Mouse (Mus musculus) left cerebral cortex, postnatal 10 days (tissue): ENCODE measurements at regions not wholly inside any gene's neighbourhood (a gene's known extent, or its start where the extent isn't known, plus 50 kb on each side); places are given as distances from the start of the nearest gene placed in this dataset.

Source experiments
- DNase-seq, 2 experiments: peaks; one replicate each; pipeline ENCODE4 v3.0.0; 2021 to 2022; ENCODE audit warnings: low spot score in 2 of 2, mixed read lengths in 1 of 2; ENCODE audit errors: extremely low spot score in 1 of 2
- intact Hi-C: fragments of 180-260 bp; cut with DNase I; formaldehyde crosslinking; loops from one replicate; pipeline ENCODE4 v1.15.1; 2025

- DNase-seq = peak in 1 of 2 experiments; percentile 5
- intact Hi-C loops = no loop called here
Measured at GRCm38 (mm10) chr13:85639376-85640229, 350.7 kb upstream of the Rasa1 start.

GRCm38 (mm10) chr13:85629506-85630175, 340.7 kb upstream of the Rasa1 start:
- intact Hi-C loops = no loop called here
- DNase-seq = peak in 1 of 2 experiments; percentile 14
